Mouse (Mus musculus) WW6 (cell line): Measurements from ENCODE around the gene Rnaseh2a.

Experiments
- DNase-seq: peaks from one replicate; pipeline ENCODE4 v3.0.0-alpha.2; 2013; ENCODE audit warnings: low read depth, low spot score

The Rnaseh2a gene

DNA sequence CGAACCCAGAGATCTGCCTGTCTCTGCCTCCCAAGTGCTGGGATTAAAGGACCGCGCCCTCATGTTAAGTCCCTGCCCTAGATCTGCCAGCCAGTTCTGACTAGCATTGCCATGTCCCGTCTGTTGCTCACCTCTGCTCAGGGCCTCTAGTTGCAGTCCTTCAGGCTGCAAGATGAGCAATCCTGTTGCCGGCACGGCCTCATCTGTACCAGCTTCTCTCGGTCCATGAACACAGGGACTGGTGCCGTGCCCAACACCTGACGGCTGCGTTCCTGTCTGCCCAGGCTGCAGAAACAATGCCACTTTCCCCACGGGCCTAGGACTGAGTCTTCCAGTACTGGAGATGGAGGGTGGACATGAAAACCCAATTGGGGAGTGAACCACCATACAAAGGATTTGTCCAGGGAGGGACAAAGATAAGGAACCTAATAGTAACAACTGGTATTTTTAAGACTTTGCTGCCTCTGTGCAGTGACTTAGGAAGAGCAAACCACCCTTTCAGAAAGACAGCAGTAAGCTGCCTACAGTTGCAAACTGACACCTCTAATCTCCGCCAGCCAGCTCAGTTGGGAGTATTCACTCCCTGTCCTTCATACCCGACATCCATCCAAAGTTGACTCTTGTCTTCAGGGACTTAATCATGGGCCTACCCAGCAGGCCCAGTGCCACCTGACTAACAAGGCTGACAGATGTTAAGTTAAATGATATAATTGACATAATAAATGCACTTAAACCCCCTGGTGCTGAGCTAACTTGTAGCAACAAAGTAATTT lies 1.8 kb downstream of the Rnaseh2a start:
- no peak for DNase-seq

DNA sequence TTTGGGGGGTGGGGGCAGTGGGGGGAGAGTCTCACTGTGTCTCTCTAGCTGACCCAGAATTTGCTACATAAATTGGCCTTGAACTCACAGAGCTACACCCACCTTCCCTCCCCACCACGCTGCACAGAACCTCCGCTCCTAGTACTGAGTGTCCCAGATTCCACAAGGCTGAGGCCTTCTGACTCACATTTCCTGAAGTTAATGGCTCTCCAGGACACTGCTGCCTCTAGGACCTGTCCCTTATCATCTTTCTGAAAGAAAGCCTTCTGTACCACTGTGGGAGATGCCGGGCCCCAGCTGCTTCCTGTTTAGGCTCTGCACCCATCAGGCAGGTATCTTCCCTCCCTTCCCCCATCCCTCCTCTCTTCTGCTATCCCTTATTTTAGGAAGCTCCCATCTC lies 3.0 kb downstream of the Rnaseh2a start:
- DNase-seq = no peak

DNA sequence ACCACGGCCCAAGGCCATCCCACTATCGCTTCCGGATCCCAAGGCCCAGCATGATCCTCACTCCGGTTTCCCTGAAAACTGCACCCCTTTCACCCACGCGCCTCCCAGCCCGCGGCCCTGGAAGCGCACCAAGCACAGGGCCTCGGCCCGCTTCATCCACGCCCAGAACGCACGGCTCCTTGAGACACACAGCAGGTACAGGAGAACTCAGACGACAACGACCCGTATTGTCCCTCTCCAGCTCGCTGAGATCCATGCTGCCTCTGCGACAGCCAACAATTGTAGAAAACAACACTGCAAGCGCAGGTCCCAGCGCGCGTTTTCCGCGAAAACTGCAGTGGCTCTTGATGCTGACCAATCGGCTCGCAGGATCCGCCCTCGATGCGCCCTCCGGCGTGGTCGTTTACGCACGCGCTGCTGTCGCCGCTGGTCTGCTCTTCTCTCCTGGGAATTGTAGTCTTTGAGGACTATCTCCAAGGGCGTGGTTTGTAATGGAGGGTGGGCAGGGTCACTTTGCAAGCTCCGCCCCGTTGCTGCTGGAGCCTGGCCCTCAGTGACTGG lies 3.8 kb downstream of the Rnaseh2a start:
- no peak for DNase-seq

DNA sequence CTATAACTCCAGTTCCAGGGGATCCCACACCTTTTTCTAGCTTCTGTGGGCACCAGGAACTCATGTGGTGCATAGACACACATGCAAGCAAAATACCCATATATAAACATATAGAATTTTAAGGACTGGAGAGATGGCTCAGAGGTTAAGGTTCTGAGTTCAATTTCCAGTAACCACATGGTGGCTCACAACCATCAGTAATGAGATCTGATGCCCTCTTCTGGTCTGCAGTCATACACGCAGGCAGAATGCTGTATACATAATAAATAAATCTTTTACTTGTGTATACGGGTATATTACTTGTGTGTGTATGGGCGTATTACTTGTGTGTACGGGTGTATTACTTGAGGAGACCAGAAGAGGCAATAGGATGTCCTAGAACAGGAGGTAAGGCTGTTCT lies 5.6 kb downstream of the Rnaseh2a start:
- no peak for DNase-seq

DNA sequence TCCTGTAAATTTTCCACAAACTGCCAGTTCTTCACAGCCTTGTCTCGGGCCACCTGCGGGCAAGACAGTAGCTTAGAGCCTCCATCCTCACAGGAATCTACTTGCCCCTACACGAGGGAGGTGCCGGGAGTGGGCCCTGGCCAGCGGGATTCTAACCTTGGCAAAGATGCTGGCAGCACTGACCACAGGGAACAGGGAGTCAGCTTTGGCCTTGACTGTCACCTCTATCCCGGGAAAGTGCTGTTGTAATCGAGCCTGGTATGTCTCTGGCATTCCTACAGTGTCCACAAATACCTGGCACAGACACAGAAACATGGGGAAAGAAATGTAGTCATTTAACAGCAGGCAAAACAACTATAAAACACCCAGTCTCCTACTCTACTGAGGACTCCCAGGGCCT lies 9.8 kb downstream of the Rnaseh2a start:
- DNase-seq = no peak

DNA sequence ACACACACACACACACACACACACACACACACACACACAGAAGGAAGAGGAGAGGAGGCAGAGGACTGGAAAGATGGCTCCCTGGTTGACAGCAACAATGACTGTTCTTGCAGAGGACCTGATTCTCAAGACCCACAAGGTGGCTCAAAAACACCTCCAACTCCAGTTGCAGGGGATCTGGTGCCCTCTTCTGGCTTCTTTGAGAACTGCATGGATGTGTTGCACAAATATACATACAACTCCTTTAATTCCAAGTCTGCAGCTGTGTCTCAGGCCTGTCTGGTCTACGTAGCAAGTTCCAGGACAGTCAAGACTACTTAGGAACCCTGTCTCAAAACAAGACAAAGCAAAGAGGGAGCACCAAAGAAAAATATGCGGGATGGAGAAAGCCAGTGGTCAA lies 12.8 kb downstream of the Rnaseh2a start:
- no peak for DNase-seq

DNA sequence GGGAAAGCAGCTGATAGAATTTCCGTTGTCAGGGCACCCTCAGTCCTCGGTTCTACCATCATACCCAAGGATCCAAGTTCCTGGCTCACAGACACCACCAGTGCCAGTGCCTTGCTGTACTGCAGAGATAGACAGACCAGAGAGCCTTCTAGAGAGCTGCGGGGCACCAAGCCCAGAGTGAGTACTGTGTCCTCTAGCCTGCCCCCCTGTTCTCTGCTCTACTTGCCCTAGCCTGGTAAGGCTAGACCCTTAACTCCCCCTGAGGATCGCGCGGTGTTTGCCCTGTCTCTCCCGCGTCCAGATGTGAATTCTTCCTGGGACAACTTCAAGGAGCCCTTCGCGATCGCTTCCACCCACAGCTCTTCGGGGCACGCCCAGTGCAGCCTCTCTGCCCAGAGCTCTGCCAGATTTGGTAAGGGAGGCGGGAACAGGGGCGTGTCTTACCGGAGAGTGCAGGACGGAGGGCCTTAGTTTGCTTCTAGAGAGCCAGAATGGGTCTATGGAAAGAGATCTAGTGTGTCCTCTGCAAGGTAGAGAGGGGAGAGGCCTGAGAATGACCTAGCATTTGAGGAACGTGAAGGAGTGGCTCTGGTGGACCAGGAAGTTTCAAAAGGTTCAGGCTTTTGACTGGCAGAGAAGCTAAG lies 16.8 kb downstream of the Rnaseh2a start:
- no peak for DNase-seq

DNA sequence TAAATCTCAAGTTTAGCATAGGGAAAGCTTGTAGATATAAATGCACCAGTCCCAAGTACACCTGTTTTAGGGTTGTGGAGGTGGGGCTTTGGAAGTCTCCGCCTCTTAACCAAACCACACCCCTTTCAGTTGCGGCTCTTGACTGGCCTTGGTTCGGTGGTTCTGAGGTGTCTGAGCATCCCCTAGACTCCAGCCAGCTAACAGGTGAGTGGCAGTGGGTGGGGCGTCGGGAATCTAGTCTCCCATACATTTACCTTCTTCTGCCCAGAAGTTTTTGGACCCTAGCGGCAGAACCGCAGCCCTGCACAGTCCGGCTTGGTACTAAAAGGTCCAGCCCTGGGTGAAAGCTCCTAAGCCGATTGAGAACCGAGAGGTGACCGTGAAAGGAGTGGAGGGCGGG lies 19.8 kb downstream of the Rnaseh2a start:
- no peak for DNase-seq

DNA sequence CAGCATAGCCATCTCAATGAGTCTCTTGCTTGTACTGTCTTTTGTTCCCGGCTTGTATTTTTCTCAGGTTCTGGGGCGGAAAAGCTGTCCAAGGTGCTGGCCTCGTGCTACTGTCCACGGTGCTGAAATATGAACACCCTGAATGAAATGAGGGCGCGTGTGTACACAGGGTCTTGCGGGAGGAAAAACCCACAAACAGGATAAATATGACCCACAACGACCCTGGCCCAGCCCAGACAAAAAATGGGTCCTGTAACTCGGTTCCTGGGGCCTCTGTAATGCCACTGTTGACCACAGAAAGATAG lies 22.4 kb downstream of the Rnaseh2a start:
- no peak for DNase-seq

DNA sequence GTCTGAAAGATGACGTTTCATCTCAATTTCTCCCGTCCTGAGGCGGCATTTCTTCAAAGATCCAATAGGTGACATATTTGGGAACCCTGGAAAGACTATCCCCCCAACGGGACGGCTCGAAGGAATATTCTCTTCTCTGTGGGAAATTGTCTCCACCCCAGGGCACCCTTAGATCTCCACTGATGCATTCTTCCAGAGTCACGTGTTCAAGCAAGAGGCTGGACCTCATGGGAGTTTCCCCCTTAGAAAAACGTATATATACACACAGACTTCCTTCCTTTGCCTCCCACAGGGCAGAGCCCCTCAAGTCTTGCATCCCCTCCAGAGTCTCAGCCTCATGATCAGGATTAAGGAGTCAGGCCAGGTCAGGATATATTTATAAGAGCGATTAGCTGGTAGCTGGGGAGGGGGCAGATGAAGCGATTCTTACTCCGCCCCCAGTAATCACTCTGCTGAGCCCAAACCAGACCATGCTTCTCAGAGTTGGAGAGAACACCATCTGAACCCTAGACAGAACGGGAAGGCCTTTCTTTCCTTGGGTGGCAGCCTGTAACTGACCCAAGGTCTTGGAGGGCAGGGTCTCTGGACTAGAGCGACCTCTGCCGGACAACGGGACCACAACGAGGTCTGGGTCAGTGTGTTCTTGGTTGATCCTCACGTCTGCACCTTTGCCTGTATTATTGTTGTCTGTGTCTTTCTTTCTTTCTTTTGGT lies 22.9 kb downstream of the Rnaseh2a start, which contains the start of gene Rtbdn:
Rtbdn (plus strand) TSS at position 464 of the 713 bp plus-strand sequence.
- no peak for DNase-seq

DNA sequence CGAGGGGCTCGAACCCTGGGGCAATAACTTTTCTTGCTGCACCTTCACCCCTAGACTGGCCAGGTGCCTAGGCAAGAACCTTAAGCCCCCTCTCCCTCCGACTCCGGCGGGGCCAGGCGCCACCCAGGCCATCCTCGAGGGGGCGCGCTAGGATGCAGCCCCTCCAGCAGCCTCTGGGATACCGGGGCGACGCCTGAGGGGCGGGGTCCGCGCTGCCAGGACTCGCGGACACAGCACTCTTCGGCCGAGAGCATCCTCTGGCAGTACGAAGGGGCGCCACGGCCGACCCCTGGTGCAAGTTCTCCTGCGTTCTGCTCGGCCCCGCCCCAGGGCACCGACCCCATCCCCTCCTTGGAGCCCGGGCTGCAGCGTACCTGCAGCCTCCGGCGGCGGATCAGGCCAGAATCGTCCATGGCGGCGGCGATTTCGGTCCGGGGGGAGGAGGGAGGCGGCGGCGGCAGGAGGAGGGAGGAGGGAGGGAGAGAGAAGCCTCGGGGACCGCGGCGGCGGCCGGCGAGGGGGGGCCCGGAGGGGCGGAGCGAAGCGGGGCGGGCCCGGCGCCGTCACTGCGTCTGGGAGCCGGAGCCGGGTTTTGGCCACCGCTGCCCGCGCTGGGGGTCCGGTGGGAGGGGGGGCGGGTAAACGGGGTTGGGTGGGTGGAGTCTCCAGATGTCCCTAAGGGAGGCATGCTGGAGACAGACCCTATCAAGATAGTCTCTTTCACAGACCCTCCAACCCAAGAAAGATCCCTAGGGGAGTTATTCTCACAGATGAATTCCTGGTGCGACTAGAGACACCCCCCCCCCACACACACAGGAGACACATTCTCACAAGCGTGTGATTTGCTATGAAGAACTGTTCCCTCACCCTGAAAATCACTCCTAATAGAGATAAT lies 23.7 kb downstream of the Rnaseh2a start:
- peak; percentile 65 for DNase-seq

DNA sequence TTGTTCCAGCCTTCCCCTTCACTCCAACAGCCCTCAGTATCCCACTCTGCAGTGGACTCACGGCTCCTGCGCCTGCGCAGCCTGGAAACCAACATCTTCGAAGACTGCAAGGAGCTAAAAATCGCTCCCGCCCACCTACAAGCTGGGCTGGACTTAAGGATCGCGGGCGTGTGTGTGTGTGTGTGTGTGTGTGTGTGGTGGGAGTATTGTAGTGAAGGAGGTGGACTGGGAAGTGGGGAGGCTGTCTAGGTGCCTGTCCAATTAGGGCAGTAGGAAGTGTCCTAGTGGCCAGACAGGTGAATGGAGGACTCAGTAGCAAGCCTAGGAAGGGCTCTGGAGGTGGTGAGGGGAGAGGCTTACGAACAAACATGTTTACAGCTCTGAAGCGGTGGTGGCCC lies 24.3 kb downstream of the Rnaseh2a start:
- DNase-seq = no peak

DNA sequence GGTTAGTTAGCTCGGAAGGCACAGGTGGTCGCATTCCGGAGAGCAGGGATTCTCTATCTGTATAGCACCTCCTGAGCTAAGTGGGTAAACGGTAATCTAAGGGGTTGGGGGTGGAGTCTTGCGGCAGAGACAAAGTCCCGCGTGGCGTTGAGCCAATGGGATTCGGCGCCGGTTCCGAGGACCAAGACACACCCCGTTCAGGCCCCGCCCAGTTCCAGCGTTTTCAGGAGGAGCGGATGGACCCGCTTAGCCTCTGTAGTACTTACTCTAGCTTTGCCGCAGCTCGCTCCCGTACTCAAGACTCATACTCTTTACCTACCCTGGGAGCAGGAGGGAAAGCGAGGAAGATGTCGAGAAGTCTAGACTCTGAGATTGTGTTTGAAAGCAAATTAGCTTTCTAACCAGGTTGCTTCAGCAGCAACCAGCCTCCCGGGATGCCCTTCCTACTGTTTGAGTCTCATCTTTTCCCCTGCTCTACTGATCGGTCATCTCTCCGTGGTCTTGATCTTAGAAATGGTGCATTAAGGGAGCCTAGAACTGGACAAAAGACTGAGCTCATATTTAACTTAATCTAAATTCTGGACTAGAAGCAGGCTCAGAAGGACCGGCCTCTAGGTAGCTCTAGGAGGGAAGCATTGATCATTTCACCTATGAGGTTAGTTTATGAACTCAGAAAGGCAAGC lies 24.9 kb downstream of the Rnaseh2a start:
- peak; percentile 86 for DNase-seq

DNA sequence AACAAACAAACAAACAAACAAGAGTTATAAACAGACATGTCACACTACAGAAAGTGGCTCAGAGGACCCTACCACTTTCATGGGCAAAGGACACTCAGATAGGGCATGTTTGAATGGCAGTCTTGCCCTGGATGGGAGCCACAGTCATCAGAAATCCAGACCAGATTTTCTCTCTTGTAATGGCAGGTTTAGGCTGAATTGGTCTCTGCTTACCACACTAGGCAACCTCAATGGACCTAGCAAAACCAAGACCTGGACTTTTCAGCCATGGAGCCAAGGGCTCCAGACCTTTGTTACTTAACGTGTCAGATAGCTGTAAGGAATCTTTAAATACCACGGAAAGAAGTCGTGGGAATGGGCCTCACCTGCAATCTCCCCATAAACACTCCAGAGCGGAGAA lies 25.9 kb downstream of the Rnaseh2a start:
- DNase-seq = no peak

DNA sequence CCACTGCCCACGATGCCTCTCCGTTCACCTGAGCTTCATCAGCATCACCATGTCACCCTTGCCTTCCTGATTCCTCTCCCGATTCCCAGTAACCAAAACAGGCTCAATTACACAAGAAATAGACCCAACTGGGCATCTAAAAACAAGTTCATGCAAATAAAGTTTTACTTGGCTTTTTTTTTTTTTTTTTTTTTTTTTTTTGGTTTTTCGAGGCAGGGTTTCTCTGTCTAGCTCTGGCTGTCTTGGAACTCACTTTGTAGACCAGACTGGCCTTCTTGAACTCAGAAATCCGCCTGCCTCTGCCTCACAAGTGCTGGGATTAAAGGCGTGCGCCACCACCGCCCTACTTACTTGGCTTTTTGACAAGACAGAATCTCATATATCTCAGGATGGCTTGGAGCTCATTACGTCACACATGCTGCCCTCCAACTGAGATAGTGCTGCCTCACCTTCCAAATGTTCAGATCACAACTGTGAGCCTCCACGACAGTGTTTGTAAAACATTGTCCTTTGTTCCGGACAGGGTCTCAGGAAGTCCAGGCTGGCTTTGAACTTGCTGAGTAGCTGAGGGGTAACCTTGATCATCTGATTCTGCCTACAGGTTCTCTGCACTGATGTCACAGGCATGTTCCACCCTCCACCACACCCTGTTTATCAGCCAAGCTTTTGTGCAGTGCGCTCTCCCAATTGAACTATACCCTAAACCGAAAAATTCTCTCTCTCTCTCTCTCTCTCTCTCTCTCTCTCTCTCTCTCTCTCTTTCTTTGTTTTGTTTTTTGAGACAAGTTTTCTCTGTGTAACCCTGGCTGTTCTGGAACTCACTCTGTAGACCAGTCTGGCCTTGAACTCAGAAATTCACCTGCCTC lies 31.7 kb downstream of the Rnaseh2a start:
- DNase-seq = no peak

DNA sequence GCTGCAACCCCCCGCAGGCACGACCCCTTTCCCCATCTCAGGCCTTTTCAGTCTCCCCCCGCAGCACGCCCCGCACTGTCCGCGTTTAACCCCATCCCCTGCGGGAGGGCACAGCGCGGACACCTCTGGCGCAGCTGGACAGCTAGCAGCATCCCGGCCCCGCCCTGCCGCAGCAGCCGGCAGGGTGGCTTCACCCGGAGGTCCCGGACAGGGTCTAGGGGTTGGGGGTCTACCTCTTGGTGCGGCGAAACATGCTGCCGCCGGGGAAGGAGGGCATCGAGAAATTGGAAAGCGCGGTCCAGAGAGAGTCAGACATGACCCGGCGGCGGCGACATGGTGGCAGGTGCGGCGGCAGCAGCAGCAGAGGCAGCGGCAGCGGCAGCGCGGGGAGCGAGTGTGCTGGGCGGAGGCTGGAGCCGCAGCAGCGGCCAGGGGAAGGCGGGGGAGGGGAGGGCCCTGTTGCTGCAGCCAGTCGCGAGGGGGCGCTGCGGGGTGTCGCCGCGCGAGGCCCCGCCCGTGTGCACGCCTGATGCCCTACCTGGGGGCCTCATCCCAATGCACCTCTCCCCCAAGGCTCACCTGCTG lies 32.5 kb downstream of the Rnaseh2a start, which contains the start of gene Mast1:
Mast1 (minus strand) TSS at position 398 of the 585 bp plus-strand sequence.
- no peak for DNase-seq

DNA sequence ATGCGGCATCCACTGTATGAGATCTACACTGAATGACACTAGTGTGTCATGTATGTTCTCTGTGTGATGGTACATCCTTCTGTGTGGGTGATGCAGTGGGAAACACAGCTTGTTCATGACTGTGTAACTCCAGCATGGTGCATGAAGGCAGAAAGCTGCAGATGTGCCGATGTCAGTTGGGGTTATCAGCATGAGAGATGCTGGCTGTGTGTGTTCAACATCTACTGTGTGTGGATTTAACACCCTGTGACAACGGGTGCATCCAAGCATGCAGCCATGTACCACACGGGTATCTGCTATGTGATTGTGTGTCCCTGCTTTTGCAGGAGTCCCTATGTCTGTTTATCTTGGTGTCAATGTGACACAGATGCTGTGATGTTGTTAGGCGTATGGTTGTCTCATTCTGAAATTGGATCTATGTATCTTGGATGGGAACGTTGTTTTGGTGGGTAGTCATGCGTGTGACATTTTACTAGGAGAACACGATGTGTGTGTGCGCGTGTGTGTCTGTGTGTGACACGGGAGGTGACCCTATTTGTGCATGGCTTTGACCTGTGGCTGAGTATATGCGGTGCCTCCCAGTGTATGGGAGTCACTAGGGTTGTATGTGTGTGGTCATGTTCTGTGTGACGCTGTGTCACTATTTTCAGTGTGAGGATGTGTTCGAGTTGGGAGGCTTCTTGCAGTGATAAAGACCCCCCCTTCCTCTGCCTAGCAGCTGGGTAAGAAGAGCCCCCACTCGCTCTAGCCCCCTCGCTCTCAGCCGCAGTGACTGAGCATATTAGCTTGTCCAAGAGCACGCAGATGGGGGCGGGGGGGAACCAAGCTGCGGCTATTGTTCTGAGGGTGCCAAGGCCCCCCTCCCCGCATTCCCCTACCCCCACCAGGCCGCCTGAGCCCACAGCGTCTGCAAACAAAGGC lies 33.3 kb downstream of the Rnaseh2a start:
- no peak for DNase-seq

DNA sequence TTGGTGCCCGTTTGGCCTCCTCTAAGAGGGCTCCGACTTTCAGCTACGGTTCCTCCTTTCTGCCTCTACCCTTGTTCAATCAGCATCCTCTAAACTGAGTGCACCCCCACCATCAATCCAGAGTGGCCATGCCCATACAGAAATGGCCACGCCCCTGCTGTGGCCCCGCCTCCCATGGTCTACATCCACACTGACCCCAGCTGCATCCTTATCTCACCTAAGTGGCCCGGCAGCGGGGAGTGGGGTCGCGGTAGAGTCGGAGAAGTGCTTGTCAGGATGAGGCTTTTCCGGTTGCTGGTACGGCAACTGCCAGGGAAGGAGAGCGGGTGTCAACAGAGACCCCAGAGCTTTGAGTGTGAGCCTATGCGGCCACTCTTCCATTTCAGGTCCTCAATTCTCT lies 34.1 kb downstream of the Rnaseh2a start:
- no peak for DNase-seq
